Mouse (Mus musculus) myocyte (in vitro differentiated cells): ENCODE results near the gene Hspg2.

Experiments
- MYOD1 ChIP-seq, 3 experiments: IDR thresholded peaks; one replicate each; pipeline ENCODE4 v1.6.1; 2011; ENCODE audit warnings: control low read depth in 2 of 3, low read depth in 2 of 3, mild to moderate bottlenecking in 2 of 3, moderate library complexity in 1 of 3; ENCODE audit not compliant: insufficient read length in 2 of 3, control insufficient read depth in 1 of 3
- MYOG ChIP-seq, 3 experiments: IDR thresholded peaks; one replicate each; pipeline ENCODE4 v1.6.1; 2011; ENCODE audit warnings: control low read depth in 2 of 3, low read depth in 2 of 3, mild to moderate bottlenecking in 2 of 3; ENCODE audit not compliant: insufficient read length in 2 of 3, control insufficient read depth in 1 of 3, insufficient read depth in 1 of 3
- POLR2AphosphoS2 ChIP-seq: IDR thresholded peaks from one replicate; pipeline ENCODE4 v1.6.1; 2011; ENCODE audit warnings: low read depth, control low read depth; ENCODE audit not compliant: insufficient read length
- USF1 ChIP-seq: IDR thresholded peaks from one replicate; pipeline ENCODE4 v1.6.1; 2011; ENCODE audit warnings: low read depth, mild to moderate bottlenecking, control low read depth, moderate library complexity

DNA sequence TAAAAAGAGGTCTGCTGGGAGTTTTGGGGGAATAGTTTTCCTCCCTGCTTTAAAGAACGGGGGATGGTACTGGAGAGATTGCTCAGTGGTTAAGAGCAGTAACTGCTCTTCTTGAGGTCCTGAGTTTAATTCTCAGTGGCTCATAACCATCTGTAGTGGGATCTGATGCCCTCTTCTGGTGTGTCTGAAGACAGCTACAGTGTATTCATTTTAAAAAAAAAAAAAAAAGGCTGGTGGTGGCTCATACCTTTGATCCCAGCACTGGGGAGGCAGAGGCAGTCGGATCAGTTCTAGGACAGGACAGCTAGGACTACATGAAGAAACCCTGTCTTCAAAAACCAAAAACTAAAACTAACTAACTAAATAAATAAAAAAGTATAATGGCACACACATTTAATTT, 111.7 kb downstream of the Hspg2 start:
- no peak for TF ChIP-seq POLR2AphosphoS2
- TF ChIP-seq USF1, result no peak
- no peak for TF ChIP-seq MYOG (IDR thresholded peaks at IDR 0.05; ENCODE audit: control insufficient read depth in 1 of 3, insufficient read depth in 1 of 3, insufficient read length in 2 of 3, low read depth in 2 of 3)
- TF ChIP-seq MYOD1 (IDR thresholded peaks at IDR 0.05; ENCODE audit: control insufficient read depth in 1 of 3, insufficient read length in 2 of 3, low read depth in 2 of 3), result no peak
